Mouse (Mus musculus): ENCODE measurements around the gene Mefv. TPM values are rescaled to one million over a fixed set of nuclear protein-coding genes. Genes with fewer than 3 reads are reported as not detected.

Gene Mefv
- total and polyA plus RNA-seq, 3 experiments = not detected

DNA sequence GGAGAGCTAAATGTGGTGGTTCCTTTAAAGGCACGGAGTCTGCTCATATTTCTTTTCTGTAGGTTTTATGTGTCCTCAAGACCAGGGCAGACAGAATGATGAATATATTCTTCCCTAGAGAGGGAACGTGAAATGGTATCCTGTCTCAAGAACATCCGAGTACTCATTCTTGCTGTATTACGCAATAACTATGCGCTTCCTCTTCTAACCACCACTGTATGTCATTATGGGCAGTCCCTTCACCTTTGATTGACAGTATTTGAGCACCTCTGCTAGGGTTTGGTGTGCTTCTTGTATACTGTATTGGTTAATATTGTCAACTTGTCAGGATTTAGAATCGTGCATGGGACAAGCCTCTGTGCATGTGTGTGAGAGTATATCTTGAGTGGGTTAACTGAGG lies 11.2 kb downstream of the Mefv start:
- no peak overlapping the region for H3K9ac ChIP-seq (ENCODE audit: control insufficient read depth, low read depth, low read length, poor library complexity, severe bottlenecking)
- H3K9me3 ChIP-seq (replicated peaks; ENCODE audit: insufficient read depth, low read length) = no peaks in the 10 kb centered on the region
- no peak overlapping the region for H3K27ac ChIP-seq (ENCODE audit: control insufficient read depth, low read depth, low read length)
- no peak overlapping the region for H3K4me3 ChIP-seq (ENCODE audit: control insufficient read depth in 1 of 2, insufficient read depth in 1 of 2, low read depth in 2 of 2, low read length in 2 of 2)
- DNase-seq (ENCODE audit: low read depth, low spot score) = no peak
- no peaks in the 10 kb centered on the region; a peak in 1 of 4 replicates for H3K27me3 ChIP-seq (ENCODE audit: control insufficient read depth in 1 of 2, insufficient read depth in 2 of 2, low read length in 2 of 2)
- no peaks in the 10 kb centered on the region for H3K79me2 ChIP-seq (ENCODE audit: control insufficient read depth, insufficient read depth, low read length, poor library complexity)
- no peak for TF ChIP-seq RAD21 (IDR thresholded peaks at IDR 0.05; ENCODE audit: low read depth, low read length)
- TF ChIP-seq MYC (IDR thresholded peaks at IDR 0.05; ENCODE audit: low read depth, low read length) = no peak
- TF ChIP-seq SIN3A (IDR thresholded peaks at IDR 0.05; ENCODE audit: low read length) = no peak
- TF ChIP-seq ELF1 (IDR thresholded peaks at IDR 0.05; ENCODE audit: low read depth, low read length) = no peak
- H3K4me1 ChIP-seq (ENCODE audit: control insufficient read depth in 1 of 2, insufficient read depth in 2 of 2, low read length in 2 of 2) = no peaks in the 10 kb centered on the region
- H3K36me3 ChIP-seq (ENCODE audit: control insufficient read depth in 1 of 2, insufficient read depth in 2 of 2, low read length in 2 of 2) = no peaks in the 10 kb centered on the region

DNA sequence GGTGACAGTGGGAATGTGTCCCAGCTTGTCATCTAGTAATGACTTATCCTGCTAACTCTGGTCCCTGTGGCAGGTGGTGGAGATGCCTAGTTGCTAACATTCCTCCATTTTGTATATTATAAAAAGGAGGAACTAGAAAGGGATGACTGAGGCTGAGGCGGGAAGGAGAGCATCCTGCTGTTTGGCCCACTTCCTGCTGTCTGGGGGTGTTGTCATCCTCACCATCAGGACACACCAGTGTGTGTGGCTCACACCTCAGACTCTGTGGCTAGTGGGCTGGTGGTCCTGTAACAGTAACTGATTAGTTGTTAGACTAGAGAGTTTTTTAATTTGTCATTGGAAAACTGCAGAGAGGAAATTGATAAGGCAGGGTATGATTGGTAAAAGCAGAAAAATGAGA lies 17.0 kb downstream of the Mefv start:
- H3K4me3 ChIP-seq (ENCODE audit: control insufficient read depth in 1 of 2, insufficient read depth in 1 of 2, low read depth in 2 of 2, low read length in 2 of 2) = no peak overlapping the region
- no peaks in the 10 kb centered on the region for H3K36me3 ChIP-seq (ENCODE audit: control insufficient read depth in 1 of 2, insufficient read depth in 2 of 2, low read length in 2 of 2)
- H3K4me1 ChIP-seq (ENCODE audit: control insufficient read depth in 1 of 2, insufficient read depth in 2 of 2, low read length in 2 of 2) = no peaks in the 10 kb centered on the region; a peak in 1 of 4 replicates
- no peak overlapping the region for H3K9ac ChIP-seq (ENCODE audit: control insufficient read depth, low read depth, low read length, poor library complexity, severe bottlenecking)
- TF ChIP-seq USF2 (IDR thresholded peaks at IDR 0.05; ENCODE audit: borderline replicate concordance in 1 of 2, insufficient read depth in 1 of 2, low read depth in 1 of 2, low read length in 2 of 2) (no peak), BHLHE40 (IDR thresholded peaks at IDR 0.05; ENCODE audit: borderline replicate concordance, low read depth, low read length) (no peak), CHD1 (IDR thresholded peaks at IDR 0.05; ENCODE audit: low read depth, low read length) (no peak), KAT2A (conservative IDR thresholded peaks at IDR 0.05; ENCODE audit: low read depth, low read length) (no peak), SIN3A (IDR thresholded peaks at IDR 0.05; ENCODE audit: low read length) (no peak), TBP (IDR thresholded peaks at IDR 0.05; ENCODE audit: low read depth, low read length) (no peak), MAFK (IDR thresholded peaks at IDR 0.05; ENCODE audit: borderline replicate concordance, low read depth, low read length) (no peak), CTCF (IDR thresholded peaks at IDR 0.05 in 2 of 3, conservative IDR thresholded peaks at IDR 0.05 in 1 of 3; ENCODE audit: control insufficient read depth in 1 of 3, insufficient read depth in 1 of 3, low read depth in 2 of 3, low read length in 3 of 3, poor library complexity in 1 of 3, severe bottlenecking in 1 of 3) (no peak), POLR2AphosphoS2 (IDR thresholded peaks at IDR 0.05; ENCODE audit: low read length) (no peak), GABPA (IDR thresholded peaks at IDR 0.05; ENCODE audit: low read depth, low read length) (no peak), RCOR1 (IDR thresholded peaks at IDR 0.05; ENCODE audit: low read depth, low read length) (no peak), NRF1 (IDR thresholded peaks at IDR 0.05; ENCODE audit: insufficient read depth, low read depth, low read length, poor library complexity, severe bottlenecking) (no peak)
- no peaks in the 10 kb centered on the region for H3K9me3 ChIP-seq (replicated peaks; ENCODE audit: insufficient read depth, low read length)
- no peak for DNase-seq (ENCODE audit: low read depth, low spot score)
- no peaks in the 10 kb centered on the region; a peak in 1 of 4 replicates for H3K27me3 ChIP-seq (ENCODE audit: control insufficient read depth in 1 of 2, insufficient read depth in 2 of 2, low read length in 2 of 2)
- no peaks in the 10 kb centered on the region for H3K79me2 ChIP-seq (ENCODE audit: control insufficient read depth, insufficient read depth, low read length, poor library complexity)
- no peak overlapping the region for H3K27ac ChIP-seq (ENCODE audit: control insufficient read depth, low read depth, low read length)
